Mouse (Mus musculus) C2C12 (cell line): ENCODE data around the gene Rnf41. TPM values are rescaled to one million over a fixed set of nuclear protein-coding genes. Genes with fewer than 3 reads are reported as not detected.
A peak's percentile ranks its signal among the peaks of the same experiment; 100 is the strongest.

Experiments used
- H3K27me3 ChIP-seq: one replicate; pipeline ENCODE4 v1.6.1; 2011; ENCODE audit not compliant: control insufficient read depth, insufficient read depth, insufficient read length
- H3K36me3 ChIP-seq: one replicate; pipeline ENCODE4 v1.6.1; 2011; ENCODE audit not compliant: control insufficient read depth, insufficient read depth
- H3K4me3 ChIP-seq: one replicate; pipeline ENCODE4 v1.5.1; 2011; ENCODE audit warnings: mild to moderate bottlenecking, control low read depth; ENCODE audit not compliant: poor library complexity, insufficient read depth, severe bottlenecking
- H3K79me2 ChIP-seq: one replicate; pipeline ENCODE4 v1.6.1; 2011; ENCODE audit not compliant: control insufficient read depth, insufficient read depth
- H3K79me3 ChIP-seq: one replicate; pipeline ENCODE4 v1.6.1; 2011; ENCODE audit warnings: low read depth, control low read depth
- H3ac ChIP-seq: one replicate; pipeline ENCODE3; 2011; ENCODE audit warnings: low read depth; ENCODE audit not compliant: control insufficient read depth, insufficient read length
- CEBPB ChIP-seq: IDR thresholded peaks from one replicate; pipeline ENCODE4 v1.6.1; 2011; ENCODE audit warnings: low read depth, mild to moderate bottlenecking, control low read depth, moderate library complexity
- CTCF ChIP-seq: IDR thresholded peaks from one replicate; pipeline ENCODE4 v1.5.1; 2011; ENCODE audit not compliant: control insufficient read depth, insufficient read depth, insufficient read length
- FOSL1 ChIP-seq: IDR thresholded peaks from one replicate; pipeline ENCODE4 v1.8.0; 2011; ENCODE audit warnings: mild to moderate bottlenecking, low read length; ENCODE audit not compliant: poor library complexity, insufficient read depth, severe bottlenecking
- MAX ChIP-seq: IDR thresholded peaks from one replicate; pipeline ENCODE4 v1.6.1; 2011; ENCODE audit warnings: mild to moderate bottlenecking, control low read depth
- MYOD1 ChIP-seq: IDR thresholded peaks from one replicate; pipeline ENCODE4 v1.6.1; 2011; ENCODE audit warnings: low read depth; ENCODE audit not compliant: control insufficient read depth, insufficient read length
- MYOG ChIP-seq: IDR thresholded peaks from one replicate; pipeline ENCODE4 v1.6.1; 2011; ENCODE audit not compliant: control insufficient read depth, insufficient read length; ENCODE audit errors: extremely low read depth
- USF1 ChIP-seq: IDR thresholded peaks from one replicate; pipeline ENCODE4 v1.6.1; 2011; ENCODE audit warnings: low read depth, mild to moderate bottlenecking, control low read depth, moderate library complexity
- polyA plus RNA-seq: library from polyadenylated mRNA; unstranded; fragments of >200 nt; fragmentation: generic; extraction: Trizol; gene quantifications from one replicate; pipeline ENCODE4 v1.2.1, GENCODE M21; 2012; ENCODE audit warnings: missing spikeins

Gene Rnf41
- polyA plus RNA-seq, 1 experiment = 34.0 TPM

- H3K36me3 ChIP-seq = peaks cover 53% of the 10 kb centered on the region
- TF ChIP-seq USF1 (no peak), MYOD1 (no peak), MYOG (no peak), MAX (no peak), CEBPB (no peak), FOSL1 (no peak), CTCF (no peak)
- peak overlapping the region; percentile 95 for H3K4me3 ChIP-seq
- H3K79me2 ChIP-seq = peaks cover 40% of the 10 kb centered on the region
- peak overlapping the region; percentile 99 for H3ac ChIP-seq
- H3K79me3 ChIP-seq = peaks cover 19% of the 10 kb centered on the region
- no peaks in the 10 kb centered on the region for H3K27me3 ChIP-seq
Measured at GRCm38 (mm10) chr10:128378462-128378861, 33.0 kb upstream of the Rnf41 start.

GRCm38 (mm10) chr10:128379260-128379659 is 32.2 kb upstream of the Rnf41 start:
- H3ac ChIP-seq = no peak overlapping the region
- H3K36me3 ChIP-seq = peaks cover 61% of the 10 kb centered on the region
- H3K4me3 ChIP-seq = no peak overlapping the region
- peaks cover 40% of the 10 kb centered on the region for H3K79me2 ChIP-seq
- H3K27me3 ChIP-seq = no peaks in the 10 kb centered on the region
- H3K79me3 ChIP-seq = peaks cover 19% of the 10 kb centered on the region
- TF ChIP-seq CTCF = no peak
- no peak for TF ChIP-seq USF1
- TF ChIP-seq MAX = no peak
- no peak for TF ChIP-seq CEBPB
- no peak for TF ChIP-seq MYOG
- TF ChIP-seq FOSL1 = no peak
- no peak for TF ChIP-seq MYOD1

- Histone ChIP-seq H3ac (no peak overlapping the region), H3K36me3 (peaks cover 74% of the 10 kb centered on the region), H3K4me3 (no peak overlapping the region), H3K27me3 (no peaks in the 10 kb centered on the region), H3K79me3 (peaks cover 21% of the 10 kb centered on the region), H3K79me2 (peaks cover 40% of the 10 kb centered on the region)
- TF ChIP-seq MYOD1 = no peak
- no peak for TF ChIP-seq USF1
- no peak for TF ChIP-seq CEBPB
- no peak for TF ChIP-seq CTCF
- no peak for TF ChIP-seq MYOG
- TF ChIP-seq MAX = no peak
- TF ChIP-seq FOSL1 = no peak
Measured at GRCm38 (mm10) chr10:128380565-128380964, 30.9 kb upstream of the Rnf41 start.

GRCm38 (mm10) chr10:128382482-128382881 is 29.0 kb upstream of the Rnf41 start:
- H3K27me3 ChIP-seq = no peaks in the 10 kb centered on the region
- H3ac ChIP-seq = no peak overlapping the region
- H3K79me3 ChIP-seq = peaks cover 19% of the 10 kb centered on the region
- TF ChIP-seq USF1 = no peak
- no peak for TF ChIP-seq CTCF
- no peak for TF ChIP-seq FOSL1
- no peak for TF ChIP-seq MYOG
- no peak for TF ChIP-seq MYOD1
- no peak for TF ChIP-seq CEBPB
- no peak for TF ChIP-seq MAX
- H3K4me3 ChIP-seq = no peak overlapping the region
- H3K79me2 ChIP-seq = peaks cover 35% of the 10 kb centered on the region
- H3K36me3 ChIP-seq = peaks cover 94% of the 10 kb centered on the region

- TF ChIP-seq CTCF (no peak), USF1 (no peak), FOSL1 (no peak), MAX (no peak), MYOG (no peak), CEBPB (no peak), MYOD1 (no peak)
- no peak overlapping the region for H3ac ChIP-seq
- peaks cover under 1% of the 10 kb centered on the region for H3K79me2 ChIP-seq
- H3K79me3 ChIP-seq = peaks cover 3% of the 10 kb centered on the region
- no peak overlapping the region for H3K4me3 ChIP-seq
- H3K27me3 ChIP-seq = no peaks in the 10 kb centered on the region
- peaks cover 99% of the 10 kb centered on the region for H3K36me3 ChIP-seq
Measured at GRCm38 (mm10) chr10:128385902-128386301, 25.6 kb upstream of the Rnf41 start.

- H3ac ChIP-seq = peak overlapping the region; percentile 28
- TF ChIP-seq CTCF (no peak), MYOG (no peak), FOSL1 (no peak)
- no peak overlapping the region for H3K4me3 ChIP-seq
- no peaks in the 10 kb centered on the region for H3K79me2 ChIP-seq
- H3K27me3 ChIP-seq = no peaks in the 10 kb centered on the region
- peaks cover 3% of the 10 kb centered on the region for H3K79me3 ChIP-seq
- peaks cover 90% of the 10 kb centered on the region for H3K36me3 ChIP-seq
Measured at GRCm38 (mm10) chr10:128388941-128389340, 22.5 kb upstream of the Rnf41 start.
